Mouse (Mus musculus) urinary bladder, postnatal 14 days (tissue): ENCODE measurements around the gene Nrxn1.

Experiments
- DNase-seq: peaks from one replicate; pipeline ENCODE4 v3.0.0; 2021; ENCODE audit warnings: low spot score

Nrxn1 gene

GRCm38 (mm10) chr17:90654506-90654905 lies 438.4 kb downstream of the Nrxn1 start:
- DNase-seq = no peak

GRCm38 (mm10) chr17:90653347-90653746 lies 439.5 kb downstream of the Nrxn1 start:
- DNase-seq = no peak

GRCm38 (mm10) chr17:90650279-90650678 lies 442.6 kb downstream of the Nrxn1 start:
- no peak for DNase-seq

- DNase-seq = no peak
Observed at GRCm38 (mm10) chr17:90638970-90639524, 453.8 kb downstream of the Nrxn1 start.

- no peak for DNase-seq
Observed at GRCm38 (mm10) chr17:90638183-90638727, 454.6 kb downstream of the Nrxn1 start.

- no peak for DNase-seq
Observed at GRCm38 (mm10) chr17:90631371-90631770, 461.5 kb downstream of the Nrxn1 start.

- no peak for DNase-seq
Observed at GRCm38 (mm10) chr17:90629851-90630250, 463.0 kb downstream of the Nrxn1 start.

GRCm38 (mm10) chr17:90628469-90628868 lies 464.4 kb downstream of the Nrxn1 start:
- DNase-seq = no peak

- DNase-seq = no peak
Observed at GRCm38 (mm10) chr17:90628004-90628403, 464.9 kb downstream of the Nrxn1 start.

- no peak for DNase-seq
Observed at GRCm38 (mm10) chr17:90627395-90627794, 465.5 kb downstream of the Nrxn1 start.

GRCm38 (mm10) chr17:90624591-90625266 lies 468.1 kb downstream of the Nrxn1 start:
- no peak for DNase-seq

GRCm38 (mm10) chr17:90621828-90622227 lies 471.0 kb downstream of the Nrxn1 start:
- DNase-seq = no peak

GRCm38 (mm10) chr17:90615019-90615418 lies 477.9 kb downstream of the Nrxn1 start:
- DNase-seq = no peak

- DNase-seq = no peak
Observed at GRCm38 (mm10) chr17:90607427-90607806, 485.5 kb downstream of the Nrxn1 start.

GRCm38 (mm10) chr17:90606718-90607426 lies 486.0 kb downstream of the Nrxn1 start:
- DNase-seq = no peak

GRCm38 (mm10) chr17:90599570-90600524 lies 493.0 kb downstream of the Nrxn1 start:
- DNase-seq = no peak

- no peak for DNase-seq
Observed at GRCm38 (mm10) chr17:90594798-90595533, 497.9 kb downstream of the Nrxn1 start.

GRCm38 (mm10) chr17:90586891-90587290 lies 506.0 kb downstream of the Nrxn1 start:
- no peak for DNase-seq

- DNase-seq = peak; percentile 23
Observed at GRCm38 (mm10) chr17:90584666-90585195, 508.1 kb downstream of the Nrxn1 start.

- DNase-seq = no peak
Observed at GRCm38 (mm10) chr17:90583826-90584534, 508.9 kb downstream of the Nrxn1 start.
